Mouse (Mus musculus) embryonic facial prominence, embryonic 14.5 days (tissue): ENCODE measurements around the gene Cd8b1. TPM values are rescaled to one million over a fixed set of nuclear protein-coding genes. Genes with fewer than 3 reads are reported as not detected.

ENCODE experiments used
- ATAC-seq: fragments of 200-750 bp; cut with Nextera tagmentation; 2 replicates; pipeline ENCODE4 v1.8.0; 2017; ENCODE audit warnings: low read depth, moderate number of reproducible peaks, moderate TSS enrichment
- DNase-seq: peaks from one replicate; pipeline ENCODE4 v3.0.0-alpha.2; 2015; ENCODE audit warnings: low spot score
- H3K27ac ChIP-seq: fragments of 300-500 bp; sonication (generic); replicated peaks from 2 replicates; pipeline ENCODE4 v1.5.1; 2014; ENCODE audit warnings: low read depth, mild to moderate bottlenecking, low read length, moderate library complexity
- H3K27me3 ChIP-seq: fragments of 300-500 bp; sonication (generic); replicated peaks from 2 replicates; pipeline ENCODE4 v1.6.1; 2014; ENCODE audit warnings: low read length; ENCODE audit not compliant: control insufficient read depth, insufficient read depth
- H3K36me3 ChIP-seq: fragments of 300-500 bp; sonication (generic); 2 replicates; pipeline ENCODE4 v1.6.1; 2014; ENCODE audit warnings: low read length, mixed read lengths; ENCODE audit not compliant: control insufficient read depth, insufficient read depth
- H3K4me1 ChIP-seq: fragments of 300-500 bp; sonication (generic); 2 replicates; pipeline ENCODE4 v1.6.1; 2014; ENCODE audit warnings: antibody characterized with exemption, low read length; ENCODE audit not compliant: control insufficient read depth, insufficient read depth
- H3K4me2 ChIP-seq: fragments of 300-500 bp; sonication (generic); 2 replicates; pipeline ENCODE4 v1.6.1; 2014; ENCODE audit warnings: low read depth, mild to moderate bottlenecking, low read length, moderate library complexity, mixed read lengths
- H3K4me3 ChIP-seq: fragments of 300-500 bp; sonication (generic); 2 replicates; pipeline ENCODE4 v1.5.1; 2014; ENCODE audit warnings: low read depth, mild to moderate bottlenecking, low read length
- H3K9ac ChIP-seq: fragments of 300-500 bp; sonication (generic); 2 replicates; pipeline ENCODE4 v1.6.1; 2014; ENCODE audit warnings: low read depth, mild to moderate bottlenecking, low read length, moderate library complexity, mixed read lengths
- H3K9me3 ChIP-seq: fragments of 300-500 bp; sonication (generic); 2 replicates; pipeline ENCODE4 v1.6.1; 2016; ENCODE audit warnings: low read length; ENCODE audit not compliant: control insufficient read depth
- WGBS: fragments of 180-500 bp; shearing (Covaris S2); extraction: QIAGEN DNeasy Blood & Tissue Kit; methylation state at CpG from one replicate; pipeline ENCODE4 v1.1.7; 2014; 5-methylcytosine and 5-hydroxymethylcytosine counted together
- polyA plus RNA-seq: library from polyadenylated mRNA; unstranded; fragments of >200 nt; fragmentation: Nextera tagmentation; extraction: Ambion mirVana; gene quantifications from 2 replicates; pipeline ENCODE4 v1.2.1, GENCODE M21; 2014

The Cd8b1 gene
- not detected in 2 replicates for polyA plus RNA-seq

GRCm38 (mm10) chr6:71322491-71322921 lies at the start of gene Cd8b1:
Gene Cd8b1, plus strand, starts transcription at chr6:71322788.
- Histone ChIP-seq H3K9me3 (no peaks in the 10 kb centered on the region), H3K4me1 (no peaks in the 10 kb centered on the region), H3K27ac (no peak within 1 kb of the TSS), H3K27me3 (no peaks in the 10 kb centered on the region), H3K9ac (no peak within 1 kb of the TSS), H3K4me3 (no peak within 1 kb of the TSS), H3K36me3 (no peaks in the 10 kb centered on the region), H3K4me2 (no peak within 1 kb of the TSS)
- ATAC-seq: no peak
- WGBS: 77% methylated on average over 7 of the region's 7 CpGs
- DNase-seq: no peak

GRCm38 (mm10) chr6:71273715-71274114 lies 48.9 kb upstream of the Cd8b1 start:
- 81% methylated on average over 1 of the region's 1 CpGs for WGBS
- no peak overlapping the region for H3K4me3 ChIP-seq
- DNase-seq: no peak

GRCm38 (mm10) chr6:71274621-71275020 lies 48.0 kb upstream of the Cd8b1 start:
- Histone ChIP-seq H3K4me3 (no peak overlapping the region), H3K27ac (no peak overlapping the region), H3K9me3 (no peaks in the 10 kb centered on the region), H3K27me3 (no peaks in the 10 kb centered on the region), H3K36me3 (no peaks in the 10 kb centered on the region), H3K9ac (no peak overlapping the region), H3K4me1 (peaks cover 3% of the 10 kb centered on the region), H3K4me2 (no peak overlapping the region)
- ATAC-seq: no peak
- DNase-seq: no peak
- WGBS: 93% methylated on average over 1 of the region's 1 CpGs

More at GRCm38 (mm10) chr6:71273715-71274114, 48.9 kb upstream of the Cd8b1 start:
- H3K36me3 ChIP-seq: no peaks in the 10 kb centered on the region
- H3K4me2 ChIP-seq: no peak overlapping the region
- no peaks in the 10 kb centered on the region for H3K9me3 ChIP-seq
- ATAC-seq: no peak
- no peak overlapping the region for H3K9ac ChIP-seq
- H3K27ac ChIP-seq: no peak overlapping the region
- peaks cover 3% of the 10 kb centered on the region for H3K4me1 ChIP-seq
- H3K27me3 ChIP-seq: no peaks in the 10 kb centered on the region

GRCm38 (mm10) chr6:71279418-71279817 lies 43.2 kb upstream of the Cd8b1 start:
- Histone ChIP-seq H3K4me2 (no peak overlapping the region), H3K36me3 (peaks cover 6% of the 10 kb centered on the region)

GRCm38 (mm10) chr6:71293509-71293908 lies 29.1 kb upstream of the Cd8b1 start:
- Histone ChIP-seq H3K4me3 (no peak overlapping the region), H3K27ac (no peak overlapping the region), H3K9ac (no peak overlapping the region), H3K4me1 (no peaks in the 10 kb centered on the region), H3K9me3 (no peaks in the 10 kb centered on the region), H3K36me3 (no peaks in the 10 kb centered on the region), H3K27me3 (no peaks in the 10 kb centered on the region), H3K4me2 (no peak overlapping the region)
- WGBS: 87% methylated on average over 14 of the region's 14 CpGs
- ATAC-seq (no peak), DNase-seq (no peak)

More at GRCm38 (mm10) chr6:71279418-71279817, 43.2 kb upstream of the Cd8b1 start:
- H3K9me3 ChIP-seq: no peaks in the 10 kb centered on the region
- no peak overlapping the region for H3K27ac ChIP-seq
- H3K27me3 ChIP-seq: no peaks in the 10 kb centered on the region
- no peak overlapping the region for H3K9ac ChIP-seq
- H3K4me3 ChIP-seq: no peak overlapping the region
- DNase-seq (no peak), ATAC-seq (no peak)
- 73% methylated on average over 1 of the region's 1 CpGs for WGBS
- no peaks in the 10 kb centered on the region; the same call in 1 of the 2 replicates for H3K4me1 ChIP-seq

GRCm38 (mm10) chr6:71295303-71295702 lies 27.3 kb upstream of the Cd8b1 start:
- Histone ChIP-seq H3K4me1 (no peaks in the 10 kb centered on the region), H3K4me3 (no peak overlapping the region), H3K4me2 (no peak overlapping the region), H3K36me3 (no peaks in the 10 kb centered on the region), H3K27me3 (no peaks in the 10 kb centered on the region), H3K9me3 (no peaks in the 10 kb centered on the region), H3K27ac (no peak overlapping the region), H3K9ac (no peak overlapping the region)
- DNase-seq (no peak), ATAC-seq (no peak)
- WGBS: 68% methylated on average over 6 of the region's 6 CpGs

GRCm38 (mm10) chr6:71298051-71298450 lies 24.5 kb upstream of the Cd8b1 start:
- 64% methylated on average over 2 of the region's 2 CpGs for WGBS
- DNase-seq (no peak), ATAC-seq (no peak)
- Histone ChIP-seq H3K4me1 (no peaks in the 10 kb centered on the region), H3K4me2 (no peak overlapping the region), H3K4me3 (no peak overlapping the region), H3K27me3 (no peaks in the 10 kb centered on the region), H3K27ac (no peak overlapping the region), H3K36me3 (no peaks in the 10 kb centered on the region), H3K9me3 (no peaks in the 10 kb centered on the region), H3K9ac (no peak overlapping the region)

- no peak for ATAC-seq
- 24% methylated on average over 3 of the region's 3 CpGs for WGBS
- H3K4me3 ChIP-seq: no peak overlapping the region
Measured at GRCm38 (mm10) chr6:71298751-71299150, 23.8 kb upstream of the Cd8b1 start.

GRCm38 (mm10) chr6:71302097-71302731 lies 20.4 kb upstream of the Cd8b1 start:
- no peaks in the 10 kb centered on the region for H3K4me1 ChIP-seq
- DNase-seq: no peak
- no peak overlapping the region for H3K4me3 ChIP-seq
- ATAC-seq: no peak
- H3K9ac ChIP-seq: no peak overlapping the region
- 59% methylated on average over 6 of the region's 6 CpGs for WGBS
- H3K4me2 ChIP-seq: no peak overlapping the region
- H3K36me3 ChIP-seq: no peaks in the 10 kb centered on the region
- H3K27me3 ChIP-seq: no peaks in the 10 kb centered on the region
- H3K9me3 ChIP-seq: no peaks in the 10 kb centered on the region
- no peak overlapping the region for H3K27ac ChIP-seq

More at GRCm38 (mm10) chr6:71298751-71299150, 23.8 kb upstream of the Cd8b1 start:
- no peak overlapping the region for H3K4me2 ChIP-seq
- H3K9ac ChIP-seq: no peak overlapping the region
- H3K9me3 ChIP-seq: no peaks in the 10 kb centered on the region
- DNase-seq: no peak
- H3K27ac ChIP-seq: no peak overlapping the region
- no peaks in the 10 kb centered on the region for H3K27me3 ChIP-seq
- no peaks in the 10 kb centered on the region for H3K4me1 ChIP-seq
- no peaks in the 10 kb centered on the region for H3K36me3 ChIP-seq
